Mouse (Mus musculus) kidney, postnatal 10 days (tissue): ENCODE measurements around the gene Smok2a.
"Not testable (repeated sequence)": the region's sequence is repeated elsewhere in the genome, so short reads cannot be mapped to it uniquely, and the experiment has no call there.

Experiments used
- DNase-seq: peaks from one replicate; pipeline ENCODE4 v3.0.0; 2021; ENCODE audit warnings: mixed read lengths

Gene Smok2a

GRCm38 (mm10) chr17:13221921-13222320 lies 933 bp downstream of the Smok2a start:
- DNase-seq: not testable (repeated sequence)

- DNase-seq: not testable (repeated sequence)
Measured at GRCm38 (mm10) chr17:13229957-13230356, 9.0 kb downstream of the Smok2a start, which contains the start of gene Smok2b. Smok2b (plus strand) TSS chr17:13230257.

DNA sequence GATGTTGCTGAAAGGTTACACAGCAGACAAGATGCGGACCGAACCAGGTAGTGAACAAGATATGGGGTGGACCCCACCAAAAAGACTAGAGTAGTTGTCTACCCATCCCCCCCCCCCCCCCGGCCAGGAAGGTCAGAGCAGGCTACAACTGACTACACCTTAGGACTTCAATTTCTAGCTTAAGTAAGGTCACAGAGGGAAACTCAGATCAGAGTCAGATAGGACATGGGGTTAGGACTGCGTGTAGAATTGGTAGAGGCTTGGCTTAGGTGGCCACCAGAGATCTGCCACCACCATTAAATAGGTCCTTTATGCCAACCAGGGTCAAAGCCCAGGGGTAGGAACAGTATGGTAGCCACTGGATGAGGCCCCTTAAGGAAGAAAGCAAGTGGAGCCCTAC lies 18.5 kb downstream of the Smok2a start:
- not testable (repeated sequence) for DNase-seq

GRCm38 (mm10) chr17:13240807-13241727 lies 20.1 kb downstream of the Smok2a start:
- not testable (repeated sequence) for DNase-seq

- not testable (repeated sequence) for DNase-seq
Measured at GRCm38 (mm10) chr17:13254786-13255185, 33.8 kb downstream of the Smok2a start.
